ENCODE assay signal across 18 mouse cellular contexts in the genomic region with DNA sequence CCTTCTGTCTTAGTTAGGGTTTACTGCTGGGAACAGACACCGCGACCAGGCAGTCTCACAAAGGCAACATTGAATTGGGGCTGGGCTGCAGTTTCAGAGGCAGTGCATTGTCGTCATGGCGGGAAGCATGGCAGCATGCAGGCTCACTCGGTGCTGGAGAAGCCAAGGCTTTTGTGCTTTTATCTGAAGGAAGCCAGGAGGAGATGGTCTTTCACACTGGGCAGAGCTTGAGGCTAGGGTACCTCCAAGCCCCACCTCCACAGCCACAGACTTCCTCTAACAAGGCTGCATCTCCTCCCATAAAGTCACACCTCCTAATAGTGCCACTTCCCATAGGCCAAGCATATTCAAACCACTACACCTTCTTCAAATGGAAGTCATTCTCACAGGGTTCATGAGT.
"Had no signal": no experiment of that assay in that cellular context is flagged by ENCODE, and none has a peak within 500 bp of the region (broad histone marks: within the 10 kb centered on the region; RNA-seq: fewer than 3 reads in every experiment).

No protein-coding gene starts in this region.

- ATAC-seq: liver, postnatal 0 days; midbrain, embryonic 16.5 days had no signal

- H3K4me3 ChIP-seq: limb, embryonic 12.5 days; liver, embryonic 13.5 days; lung, embryonic 15.5 days; midbrain, embryonic 10.5 days; neural tube, embryonic 12.5 days; stomach, embryonic 15.5 days had no signal

- H3K9me3 ChIP-seq: limb, embryonic 12.5 days; liver, embryonic 13.5 days; lung, embryonic 15.5 days; midbrain, embryonic 10.5 days; neural tube, embryonic 12.5 days; stomach, embryonic 15.5 days had no signal

- H3K36me3 ChIP-seq: neural tube, embryonic 12.5 days; stomach, embryonic 15.5 days had no signal

- H3K27me3 ChIP-seq: limb, embryonic 12.5 days; liver, embryonic 13.5 days; lung, embryonic 15.5 days; neural tube, embryonic 12.5 days; stomach, embryonic 15.5 days had no signal

- DNase-seq: kidney, adult 11 months; kidney, adult 9 months; kidney, postnatal 36 days; layer of hippocampus, adult 9-11 months; layer of hippocampus, postnatal 36 days; liver; liver, embryonic 13.5 days; liver, postnatal 0 days; lung, postnatal 14 days; retina, postnatal 1 day; thymus, adult 2 months; thymus, postnatal 25 days had no signal
